Mouse (Mus musculus): ENCODE measurements around the gene Slc12a9.
A peak's percentile ranks its signal among the peaks of the same experiment; 100 is the strongest.

Gene Slc12a9

GRCm38 (mm10) chr5:137307071-137307912, 26.1 kb downstream of the Slc12a9 start, which contains the start of gene Srrt:
Srrt (minus strand) TSS chr5:137307674.
- peak; percentile 93 to 96 for DNase-seq

DNA sequence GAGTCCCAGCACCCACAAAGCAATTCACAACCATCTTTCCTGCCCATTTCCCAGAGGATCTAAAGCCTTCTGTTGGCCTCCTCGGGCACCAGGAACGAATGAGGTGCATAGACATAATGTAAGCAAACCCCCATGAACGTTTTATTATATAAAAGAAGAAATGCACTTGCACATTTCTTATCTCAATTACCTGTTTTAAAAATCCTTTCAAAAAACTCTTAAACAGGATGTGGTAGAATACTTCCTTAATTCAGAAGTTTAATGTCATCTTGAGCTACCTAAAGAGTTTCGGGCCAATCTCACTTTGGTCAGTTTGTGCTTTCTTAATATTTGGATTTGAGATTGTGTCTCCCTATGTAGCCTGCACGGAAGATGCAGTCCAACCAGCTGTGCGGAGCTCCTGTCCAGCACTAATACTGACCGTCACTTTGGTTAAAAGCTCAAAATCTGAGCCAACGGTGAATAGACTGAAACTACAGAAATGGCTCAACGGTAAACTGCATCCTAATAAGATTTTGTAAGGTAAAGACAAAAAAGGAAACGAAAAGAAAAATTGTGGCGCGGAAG, 26.9 kb downstream of the Slc12a9 start:
- no peak for DNase-seq

- no peak for DNase-seq
Measured at GRCm38 (mm10) chr5:137305822-137306221, 27.6 kb downstream of the Slc12a9 start.

- DNase-seq, result no peak
Measured at GRCm38 (mm10) chr5:137304816-137305215, 28.6 kb downstream of the Slc12a9 start.

DNA sequence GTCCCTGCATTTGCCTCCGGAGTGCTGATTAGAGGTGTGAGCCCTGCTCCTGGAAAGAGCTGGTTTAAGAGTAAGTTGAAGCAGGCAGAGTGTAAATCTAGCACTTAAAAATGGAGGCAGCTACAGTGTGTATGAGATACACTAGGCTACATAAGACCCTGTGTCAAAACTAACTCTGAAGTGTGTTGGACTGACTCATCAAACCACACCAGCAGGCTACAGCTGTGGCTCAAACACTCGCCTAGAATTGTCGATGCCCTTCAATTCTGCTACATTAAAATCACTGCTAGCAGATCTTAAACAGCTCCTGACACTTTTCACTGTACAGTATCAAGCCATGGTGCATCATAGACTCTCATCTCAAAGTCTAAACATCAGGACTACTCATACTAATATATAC, 29.2 kb downstream of the Slc12a9 start:
- DNase-seq, result no peak

DNA sequence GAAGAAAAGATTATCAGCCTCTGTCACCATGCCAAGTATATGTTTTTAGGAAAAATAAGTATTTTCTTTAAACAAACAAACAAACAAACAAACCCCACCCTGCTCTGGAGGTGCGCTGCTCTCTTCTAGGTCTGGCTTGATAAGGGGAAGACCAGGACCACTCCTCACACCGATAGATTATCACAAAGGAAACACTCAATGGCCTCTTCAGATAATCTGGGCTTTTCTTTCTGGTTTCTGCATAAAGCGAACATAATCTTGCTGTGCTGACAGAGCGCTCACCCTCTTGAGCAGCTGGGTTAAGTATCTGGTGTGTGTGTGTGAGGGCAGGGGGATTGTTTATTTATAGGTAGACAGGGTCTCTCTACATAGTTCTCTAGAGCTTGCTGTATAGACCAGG, 29.8 kb downstream of the Slc12a9 start:
- DNase-seq, result no peak

GRCm38 (mm10) chr5:137301253-137301652, 32.1 kb downstream of the Slc12a9 start:
- DNase-seq, result peak in 1 of 2 experiments; percentile 49

DNA sequence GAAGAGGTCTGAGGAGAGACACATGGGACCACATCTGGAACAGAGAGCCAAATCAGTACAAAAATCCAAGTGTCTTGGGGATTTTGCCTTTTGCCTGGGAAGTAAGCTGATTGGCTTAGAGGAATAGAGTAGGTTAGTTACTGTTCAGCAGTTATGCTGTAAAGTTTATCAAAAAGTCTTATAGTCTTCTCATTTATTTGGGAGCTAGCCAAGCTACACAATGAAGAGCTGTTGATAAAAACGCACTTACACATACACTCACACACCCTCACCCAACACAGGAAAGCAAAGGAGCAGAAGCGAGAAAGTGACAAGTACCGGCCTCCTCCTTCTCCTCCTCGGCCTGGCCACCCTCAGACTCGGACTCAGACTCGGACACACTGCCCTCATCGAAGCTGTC, 34.2 kb downstream of the Slc12a9 start:
- DNase-seq, result no peak

GRCm38 (mm10) chr5:137297126-137297525, 36.3 kb downstream of the Slc12a9 start:
- no peak for DNase-seq

DNA sequence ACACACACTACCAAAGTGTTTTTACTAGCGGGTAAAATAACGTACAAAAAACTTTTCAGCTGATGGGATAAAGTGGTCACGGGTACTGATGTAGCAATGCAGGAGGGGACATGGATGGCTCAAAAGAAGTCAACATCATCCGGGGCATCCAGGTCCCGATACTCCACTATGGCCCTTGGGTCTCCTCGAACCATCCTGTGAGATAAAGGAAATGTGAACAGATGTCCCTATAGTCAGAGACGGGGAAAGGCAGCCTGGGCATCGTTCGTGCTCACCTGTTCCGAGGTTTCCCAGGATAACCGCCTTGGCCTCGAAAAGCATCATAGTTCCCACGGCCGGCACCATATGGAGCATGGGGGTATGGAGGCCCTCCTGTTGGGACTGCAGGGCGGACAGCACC, 37.7 kb downstream of the Slc12a9 start:
- DNase-seq, result no peak

- DNase-seq, result no peak
Measured at GRCm38 (mm10) chr5:137295296-137295695, 38.1 kb downstream of the Slc12a9 start.

DNA sequence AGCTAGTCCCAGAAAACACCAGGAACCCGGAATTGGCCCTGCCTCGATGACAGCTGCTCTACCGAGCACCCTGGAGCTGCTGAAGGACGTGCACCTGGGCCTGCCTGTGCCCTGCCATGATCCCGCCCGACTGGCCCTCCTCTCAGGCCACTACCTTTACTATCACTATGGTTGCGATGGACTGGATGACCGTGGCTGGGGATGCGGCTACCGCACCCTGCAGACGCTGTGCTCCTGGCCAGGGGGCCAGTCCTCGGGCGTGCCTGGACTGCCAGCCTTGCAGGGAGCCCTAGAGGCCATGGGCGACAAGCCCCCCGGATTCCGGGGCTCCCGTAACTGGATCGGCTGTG, 38.7 kb downstream of the Slc12a9 start:
- DNase-seq, result no peak

- DNase-seq, result peak; percentile 95 to 98
Measured at GRCm38 (mm10) chr5:137293839-137294743, 39.3 kb downstream of the Slc12a9 start, which contains the start of gene Ufsp1. Ufsp1 (plus strand) TSS chr5:137294629.

- peak; percentile 84 to 91 for DNase-seq
Measured at GRCm38 (mm10) chr5:137293282-137293681, 40.1 kb downstream of the Slc12a9 start.

DNA sequence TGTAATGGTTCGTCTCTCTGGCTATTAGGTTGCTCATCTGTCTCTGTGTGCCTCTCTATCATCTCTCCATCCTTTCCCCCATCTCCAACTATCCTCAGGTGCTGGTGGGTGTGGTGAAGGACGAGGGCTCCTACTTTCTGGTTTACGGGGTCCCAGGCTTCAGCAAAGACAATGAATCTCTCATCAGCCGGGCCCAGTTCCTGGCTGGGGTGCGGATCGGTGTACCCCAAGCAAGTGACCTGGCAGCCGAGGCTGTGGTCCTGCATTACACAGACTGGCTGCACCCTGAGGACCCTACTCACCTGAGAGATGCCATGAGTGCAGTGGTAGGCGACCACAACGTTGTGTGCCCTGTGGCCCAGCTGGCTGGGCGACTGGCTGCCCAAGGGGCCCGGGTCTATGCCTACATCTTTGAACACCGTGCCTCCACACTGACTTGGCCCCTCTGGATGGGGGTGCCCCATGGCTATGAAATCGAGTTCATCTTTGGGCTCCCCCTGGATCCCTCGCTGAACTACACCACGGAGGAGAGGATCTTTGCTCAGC, 41.9 kb downstream of the Slc12a9 start:
- DNase-seq, result no peak

- peak; percentile 80 to 86 for DNase-seq
Measured at GRCm38 (mm10) chr5:137290677-137291076, 42.7 kb downstream of the Slc12a9 start.

- DNase-seq, result no peak
Measured at GRCm38 (mm10) chr5:137289591-137290365, 43.6 kb downstream of the Slc12a9 start.

- DNase-seq, result peak; percentile 65 to 76
Measured at GRCm38 (mm10) chr5:137288999-137289470, 44.4 kb downstream of the Slc12a9 start.

- DNase-seq, result peak; percentile 38 to 48
Measured at GRCm38 (mm10) chr5:137287953-137288743, 45.2 kb downstream of the Slc12a9 start.

DNA sequence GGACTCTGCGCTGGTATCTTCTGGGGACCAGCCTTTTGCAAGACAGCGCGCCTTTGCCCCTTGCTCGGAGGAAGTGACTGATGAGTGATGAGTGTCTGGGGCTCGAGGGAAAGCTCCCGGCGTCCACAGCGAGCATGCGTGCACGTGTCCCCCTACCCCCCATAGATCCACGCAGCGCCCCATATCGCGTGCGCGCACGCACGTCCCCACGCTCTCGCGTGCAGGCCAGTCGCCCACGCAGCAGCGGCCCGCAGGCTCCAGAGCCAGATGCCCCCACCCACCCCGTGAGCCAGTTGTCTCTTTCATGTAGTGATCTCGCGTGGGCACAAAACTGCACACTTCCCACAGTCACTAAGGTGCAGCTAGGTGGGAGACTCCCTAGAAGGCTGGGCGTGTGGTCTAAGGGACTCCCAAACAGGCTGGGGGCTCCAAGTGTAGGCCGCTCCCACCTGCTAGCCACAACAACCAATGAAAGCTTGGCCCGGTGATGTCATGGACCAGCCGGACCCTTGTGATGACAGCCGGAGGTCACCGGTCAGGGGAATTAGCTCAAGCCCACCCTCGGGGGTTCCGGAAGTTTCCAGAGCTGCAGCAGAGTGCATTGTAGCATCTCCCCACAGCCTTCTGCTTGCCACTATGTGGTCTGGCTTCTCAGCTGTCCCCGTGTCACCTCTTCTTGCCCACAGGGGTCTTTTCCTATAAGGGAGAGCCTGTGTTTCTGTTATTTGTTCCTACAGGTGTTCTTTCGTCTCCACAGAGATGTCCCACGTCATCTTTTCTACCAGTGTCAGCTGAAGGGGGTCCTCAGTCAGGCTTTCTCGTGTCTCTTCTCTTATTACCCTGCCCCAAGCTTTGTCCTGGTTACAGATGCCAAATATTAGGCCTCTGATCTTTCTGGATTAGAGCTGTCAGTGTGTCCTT, 46.1 kb downstream of the Slc12a9 start, which contains the start of gene Ache:
Gene Ache, plus strand, starts transcription at position 488 of the 921 bp plus-strand sequence.
- peak; percentile 37 to 46 for DNase-seq

Data from kidney, postnatal 4 days (tissue).